Mouse (Mus musculus) layer of hippocampus, adult 8-10 months (tissue): Measurements from ENCODE around the gene Ptges. TPM values are rescaled to one million over a fixed set of nuclear protein-coding genes. Genes with fewer than 3 reads are reported as not detected.

Experiments used
- DNase-seq, 2 experiments: peaks; one replicate each; pipeline ENCODE4 v3.0.0; 2022; ENCODE audit warnings: low spot score in 2 of 2
- total RNA-seq, 4 experiments: library from RNA; stranded (reverse); gene quantifications; 2 replicates each; pipeline ENCODE4 v1.2.4; 2022

The Ptges gene
- total RNA-seq, 4 experiments from 2014 or later: 3.4 to 5.4 (median 5.2) TPM

- DNase-seq: no peak
Measured at GRCm38 (mm10) chr2:30850581-30850980, 79.1 kb downstream of the Ptges start.

- no peak for DNase-seq
Measured at GRCm38 (mm10) chr2:30848184-30848583, 81.5 kb downstream of the Ptges start.

DNA sequence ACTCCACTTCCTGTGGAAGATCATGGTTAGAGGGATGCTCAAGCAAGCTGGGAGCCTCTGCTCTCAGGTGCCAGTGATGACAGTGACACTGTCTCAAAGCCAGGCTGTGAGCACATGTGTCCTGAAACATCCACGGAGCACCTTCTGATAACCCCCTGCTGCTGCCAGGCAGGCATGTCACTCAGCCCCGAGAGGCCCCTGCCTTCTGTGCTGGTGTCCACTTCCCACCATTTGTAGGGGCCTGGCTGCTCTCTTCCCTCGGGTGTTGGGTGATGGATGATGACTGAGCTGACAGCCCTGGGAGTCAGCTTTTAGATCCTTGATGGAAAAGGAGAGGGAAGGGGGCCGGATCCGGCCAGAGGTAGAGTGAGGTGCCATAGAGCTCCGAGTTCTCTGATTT is 82.9 kb downstream of the Ptges start:
- no peak for DNase-seq

GRCm38 (mm10) chr2:30846236-30846635 is 83.4 kb downstream of the Ptges start:
- DNase-seq: no peak

DNA sequence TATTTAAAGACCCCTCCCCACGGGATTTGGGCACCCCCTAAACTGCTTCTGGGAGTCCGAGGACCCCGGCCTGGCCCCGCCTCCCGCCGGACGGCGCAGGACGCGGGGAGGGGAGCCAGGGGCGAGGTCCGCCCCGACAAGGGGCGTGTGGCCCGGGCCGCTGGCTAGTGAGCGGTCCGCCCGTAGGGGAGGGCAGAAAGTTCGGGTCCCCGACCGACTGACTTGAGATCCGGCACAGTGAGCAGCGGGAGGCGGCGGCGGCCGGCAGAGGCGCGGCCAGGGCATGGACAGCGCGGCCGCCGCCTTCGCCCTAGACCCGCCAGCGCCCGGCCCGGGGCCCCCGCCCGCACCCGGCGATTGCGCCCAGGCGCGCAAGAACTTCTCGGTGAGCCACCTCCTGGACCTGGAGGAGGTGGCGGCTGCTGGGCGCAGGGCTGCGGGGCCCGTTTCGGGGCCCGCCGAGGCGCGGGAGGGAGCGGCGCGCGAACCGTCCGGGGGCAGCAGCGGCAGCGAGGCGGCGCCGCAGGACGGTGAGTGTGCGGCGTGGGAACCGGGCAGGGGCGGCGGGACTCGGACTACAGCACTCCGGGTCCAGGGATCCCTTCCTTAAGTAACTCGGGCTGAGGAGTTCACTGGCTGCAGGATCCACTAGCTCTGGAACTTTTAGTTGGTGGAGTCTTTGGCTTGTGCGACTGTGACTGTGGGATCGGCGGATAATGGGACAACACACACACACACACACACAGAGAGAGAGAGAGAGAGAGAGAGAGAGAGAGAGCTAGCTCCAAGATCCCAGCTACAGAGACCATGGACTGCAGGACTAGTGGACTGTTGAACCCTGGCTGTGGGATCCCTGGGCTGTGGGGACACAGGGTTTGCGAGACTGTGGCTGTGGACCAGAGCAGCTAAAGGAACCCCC is 84.3 kb downstream of the Ptges start:
- no peak for DNase-seq

- DNase-seq: no peak
Measured at GRCm38 (mm10) chr2:30842615-30843014, 87.0 kb downstream of the Ptges start.

Other genes with a start within 250 kb of the Ptges start
- gene 1700001O22Rik, start 126.2 kb downstream of the Ptges start, total RNA-seq: 10 to 100 TPM in 1 of 4 experiments, 1 to 10 TPM in 3; 6.1 to 12.4 (median 7.1) TPM
- gene Ntmt1, start 122.0 kb downstream of the Ptges start, total RNA-seq: 10 to 100 TPM; 29.6 to 33.4 (median 32.3) TPM
- gene Asb6, start 99.5 kb downstream of the Ptges start, total RNA-seq: 10 to 100 TPM; 35.2 to 39.2 (median 37.5) TPM
- gene Prrx2, start 94.9 kb downstream of the Ptges start, total RNA-seq: 1 to 10 TPM in 3 of 4 experiments, under 1 TPM in 1; 0.94 to 3.9 (median 1.9) TPM
- gene Tor1b, start 23.1 kb upstream of the Ptges start, total RNA-seq: 10 to 100 TPM; 32.8 to 37.2 (median 36.0) TPM
- gene Tor1a, start 38.1 kb upstream of the Ptges start, total RNA-seq: 10 to 100 TPM; 41.3 to 47.7 (median 44.4) TPM
- 10 to 100 TPM; 66.5 to 72.2 (median 67.0) TPM for gene BC005624, start 52.3 kb upstream of the Ptges start, total RNA-seq
- gene Usp20, start 52.4 kb upstream of the Ptges start, total RNA-seq: 10 to 100 TPM; 84.0 to 97.7 (median 90.5) TPM
- 100 to 1,000 TPM; 119 to 152 (median 139) TPM for gene Fnbp1, start 212.1 kb upstream of the Ptges start, total RNA-seq
- 10 to 100 TPM; 48.6 to 65.5 (median 56.0) TPM for gene Gpr107, start 222.5 kb upstream of the Ptges start, total RNA-seq